In genomic region chr12:4127346-4127745, GRCm38 (mm10) we compare ENCODE assay signal across 12 mouse cellular contexts.
"Had no signal": no experiment of that assay in that cellular context is flagged by ENCODE, and none has a peak within 500 bp of the region (broad histone marks: within the 10 kb centered on the region; RNA-seq: fewer than 3 reads in every experiment).

No protein-coding gene starts in this region.

- H3K27ac ChIP-seq: layer of hippocampus, adult 2 months; limb, embryonic 10.5 days; liver, embryonic 15.5 days; macrophage; midbrain, embryonic 12.5 days; stomach, embryonic 15.5 days had no signal

- H3K36me3 ChIP-seq: limb, embryonic 10.5 days; liver, embryonic 15.5 days; midbrain, embryonic 12.5 days; stomach, embryonic 15.5 days had no signal

- H3K4me2 ChIP-seq: liver, embryonic 11.5 days; liver, embryonic 15.5 days; lung, embryonic 14.5 days; midbrain, embryonic 12.5 days; stomach, embryonic 15.5 days had no signal

- H3K9me3 ChIP-seq: limb, embryonic 10.5 days; liver, embryonic 15.5 days; stomach, embryonic 15.5 days had no signal

- H3K4me3 ChIP-seq: layer of hippocampus, adult 2 months; limb, embryonic 10.5 days; liver, embryonic 15.5 days; midbrain, embryonic 12.5 days; stomach, embryonic 15.5 days had no signal

- H3K4me1 ChIP-seq: liver, embryonic 15.5 days; midbrain, embryonic 12.5 days; stomach, embryonic 15.5 days had no signal

- H3K9ac ChIP-seq: liver, embryonic 15.5 days; lung, embryonic 14.5 days; midbrain, embryonic 12.5 days; stomach, embryonic 15.5 days had no signal

- H3K27me3 ChIP-seq: midbrain, embryonic 12.5 days; stomach, embryonic 15.5 days had no signal

- DNase-seq: lung, embryonic 14.5 days; lung, postnatal 10 days; right cerebral cortex, postnatal 14 days; thymus, adult 2 months; thymus, postnatal 25 days had no signal
